23 mouse cellular contexts compared by ENCODE assay signal in genomic region chr1:176008411-176008810, GRCm38 (mm10). TPM values are rescaled to one million over a fixed set of nuclear protein-coding genes. Genes with fewer than 3 reads are reported as not detected.
A peak's percentile ranks its signal among the peaks of the same experiment; 100 is the strongest.
DNase-seq lines count a peak whose midpoint lies in the region; ATAC-seq and TF ChIP-seq lines count a peak whose summit lies in the region.
"Had no signal": no experiment of that assay in that cellular context is flagged by ENCODE, and none has a peak within 500 bp of the region (broad histone marks: within the 10 kb centered on the region; RNA-seq: fewer than 3 reads in every experiment).

No protein-coding gene starts in this region.

- 0 out of 2 replicates have a peak, but pooled peaks have one; percentile 14 for TF ChIP-seq CTCF in intestine, postnatal 0 days (IDR thresholded peaks at IDR 0.05; ENCODE audit: low read depth)
- peak in 1 of 2 experiments; percentile 25; a peak in 2 of 4 replicates for TF ChIP-seq CTCF in CH12.LX (conservative IDR thresholded peaks at IDR 0.05 in 1 of 2, IDR thresholded peaks at IDR 0.05 in 1 of 2; ENCODE audit: low read depth in 2 of 2, low read length in 2 of 2)
- TF ChIP-seq CTCF in stomach, postnatal 0 days (IDR thresholded peaks at IDR 0.05; ENCODE audit: low read depth) = peak; percentile 23; the same call in 1 of the 2 replicates

- no peaks in the 10 kb centered on the region for H3K36me3 ChIP-seq in intestine, postnatal 0 days (ENCODE audit: control insufficient read depth, insufficient read depth)
- H3K36me3 ChIP-seq in intestine, embryonic 16.5 days (ENCODE audit: control insufficient read depth, insufficient read depth, low read length) = no peaks in the 10 kb centered on the region
- H3K36me3 ChIP-seq in CH12.LX (replicated peaks in 1 of 2; ENCODE audit: control insufficient read depth in 1 of 2, insufficient read depth in 1 of 2, low read length in 1 of 2) = no peaks in the 10 kb centered on the region
- H3K36me3 ChIP-seq in stomach, postnatal 0 days (ENCODE audit: control insufficient read depth, insufficient read depth, low read length) = no peaks in the 10 kb centered on the region
- H3K36me3 ChIP-seq: heart, embryonic 13.5 days; liver, embryonic 13.5 days; midbrain, embryonic 13.5 days had no signal

- no peaks in the 10 kb centered on the region for H3K27me3 ChIP-seq in intestine, postnatal 0 days (replicated peaks; ENCODE audit: control insufficient read depth, insufficient read depth, low read length)
- H3K27me3 ChIP-seq in intestine, embryonic 16.5 days (replicated peaks; ENCODE audit: control insufficient read depth, insufficient read depth, low read length) = no peaks in the 10 kb centered on the region
- H3K27me3 ChIP-seq in CH12.LX (replicated peaks) = no peaks in the 10 kb centered on the region
- no peaks in the 10 kb centered on the region for H3K27me3 ChIP-seq in stomach, postnatal 0 days (ENCODE audit: control insufficient read depth, insufficient read depth, low read length)
- H3K27me3 ChIP-seq: forebrain, embryonic 13.5 days; heart, embryonic 13.5 days; liver, embryonic 13.5 days; megakaryocyte, embryonic 14.5 days; midbrain, embryonic 13.5 days had no signal

- H3K4me1 ChIP-seq in intestine, postnatal 0 days (replicated peaks; ENCODE audit: control insufficient read depth, insufficient read depth, low read length) = no peaks in the 10 kb centered on the region
- no peaks in the 10 kb centered on the region for H3K4me1 ChIP-seq in intestine, embryonic 16.5 days (ENCODE audit: control insufficient read depth, insufficient read depth, low read length)
- H3K4me1 ChIP-seq in CH12.LX (ENCODE audit: control insufficient read depth in 1 of 2, insufficient read depth in 2 of 2) = no peaks in the 10 kb centered on the region
- H3K4me1 ChIP-seq in stomach, postnatal 0 days (replicated peaks; ENCODE audit: control insufficient read depth, insufficient read depth) = no peaks in the 10 kb centered on the region
- H3K4me1 ChIP-seq: heart, embryonic 13.5 days; liver, embryonic 13.5 days; megakaryocyte, embryonic 14.5 days; midbrain, embryonic 13.5 days had no signal

- no peaks in the 10 kb centered on the region for H3K9me3 ChIP-seq in intestine, postnatal 0 days (ENCODE audit: control insufficient read depth)
- H3K9me3 ChIP-seq in intestine, embryonic 16.5 days (ENCODE audit: control insufficient read depth, low read length) = no peaks in the 10 kb centered on the region
- H3K9me3 ChIP-seq in CH12.LX (replicated peaks; ENCODE audit: low read length) = no peaks in the 10 kb centered on the region
- no peaks in the 10 kb centered on the region for H3K9me3 ChIP-seq in stomach, postnatal 0 days (ENCODE audit: control insufficient read depth, low read length)
- H3K9me3 ChIP-seq: forebrain, embryonic 13.5 days; heart, embryonic 13.5 days; liver, embryonic 13.5 days; megakaryocyte, embryonic 14.5 days; midbrain, embryonic 13.5 days had no signal

- in situ Hi-C loops in CH12.LX (cut with MboI; ENCODE audit: low pct_ligation_motif_present, low pct_unique_long_range_greater_than_20kb, low sequenced_read_pairs) = no loop called here

- WGBS in intestine, postnatal 0 days = 75% methylated on average over 2 of the region's 2 CpGs
- WGBS in intestine, embryonic 16.5 days = 82% methylated on average over 2 of the region's 2 CpGs
- 73% methylated on average over 2 of the region's 2 CpGs for WGBS in stomach, postnatal 0 days

- TF ChIP-seq POLR2A in CH12.LX (IDR thresholded peaks at IDR 0.05; ENCODE audit: low read depth, low read length) = no peak

- dilution Hi-C loops in CH12.LX (cut with MboI; ENCODE audit: extremely low pct_ligation_motif_present, extremely low pct_unique_long_range_greater_than_20kb, low sequenced_read_pairs) = no loop called here

- ATAC-seq in intestine, postnatal 0 days = no peak
- no peak for ATAC-seq in intestine, embryonic 16.5 days
- ATAC-seq in stomach, postnatal 0 days (ENCODE audit: low FRiP score, low TSS enrichment) = no peak
- ATAC-seq: forebrain, embryonic 13.5 days; lung, postnatal 0 days; midbrain, embryonic 13.5 days had no signal

- TF ChIP-seq EP300 in CH12.LX (IDR thresholded peaks at IDR 0.05; ENCODE audit: low read length) = no peak
- TF ChIP-seq EP300 in stomach, postnatal 0 days (optimal IDR thresholded peaks at IDR 0.05) = no peak

- no peaks in the 10 kb centered on the region for H3K79me2 ChIP-seq in CH12.LX (replicated peaks; ENCODE audit: control insufficient read depth, extremely low read depth, insufficient read depth, poor library complexity, severe bottlenecking)

- H3K4me3 ChIP-seq in intestine, postnatal 0 days (ENCODE audit: low read depth, low read length) = no peak overlapping the region
- H3K4me3 ChIP-seq in intestine, embryonic 16.5 days (ENCODE audit: low read length) = no peak overlapping the region
- no peak overlapping the region for H3K4me3 ChIP-seq in CH12.LX (replicated peaks in 1 of 3; ENCODE audit: low read depth in 2 of 3, low read length in 2 of 3, poor library complexity in 1 of 3)
- H3K4me3 ChIP-seq in stomach, postnatal 0 days (ENCODE audit: low read depth, low read length) = no peak overlapping the region
- H3K4me3 ChIP-seq: forebrain, embryonic 13.5 days; heart, embryonic 13.5 days; liver, embryonic 13.5 days; megakaryocyte, embryonic 14.5 days; midbrain, embryonic 13.5 days had no signal

- no peak; the same call in 1 of the 2 replicates for TF ChIP-seq RAD21 in CH12.LX (IDR thresholded peaks at IDR 0.05; ENCODE audit: low read depth, low read length)

- no peak overlapping the region for H3K9ac ChIP-seq in intestine, postnatal 0 days (ENCODE audit: low read depth, low read length)
- no peak overlapping the region for H3K9ac ChIP-seq in intestine, embryonic 16.5 days (ENCODE audit: low read depth, low read length)
- H3K9ac ChIP-seq in CH12.LX (ENCODE audit: insufficient read depth, low read depth) = no peak overlapping the region
- no peak overlapping the region for H3K9ac ChIP-seq in stomach, postnatal 0 days (ENCODE audit: low read length)
- H3K9ac ChIP-seq: forebrain, embryonic 13.5 days; heart, embryonic 13.5 days; hindbrain, embryonic 14.5 days; liver, embryonic 13.5 days; midbrain, embryonic 13.5 days had no signal

- H3K4me2 ChIP-seq in intestine, postnatal 0 days (replicated peaks; ENCODE audit: low read depth) = no peak overlapping the region
- no peak overlapping the region for H3K4me2 ChIP-seq in intestine, embryonic 16.5 days (ENCODE audit: low read depth, low read length)
- H3K4me2 ChIP-seq in CH12.LX (ENCODE audit: insufficient read depth, low read depth, poor library complexity, severe bottlenecking) = no peak overlapping the region
- no peak overlapping the region for H3K4me2 ChIP-seq in stomach, postnatal 0 days (replicated peaks; ENCODE audit: low read depth)
- H3K4me2 ChIP-seq: forebrain, embryonic 13.5 days; heart, embryonic 13.5 days; hindbrain, embryonic 14.5 days; liver, embryonic 13.5 days; midbrain, embryonic 13.5 days had no signal

- DNase-seq in CH12.LX (ENCODE audit: extremely low read depth) (no peak), ES-CJ7 (ENCODE audit: low read depth, low spot score) (peak; percentile 51)
- DNase-seq in stomach, postnatal 0 days (ENCODE audit: low spot score) = no peak
- DNase-seq in spleen, postnatal 4 days (ENCODE audit: low spot score in 2 of 2) = no peak
- DNase-seq: adrenal gland, postnatal 10 days; cerebellum, adult 8-10 months; gastrocnemius, postnatal 36 days; heart, adult 18-20 months; heart, postnatal 10 days; kidney, adult 2 months; kidney, postnatal 10 days; liver, embryonic 13.5 days; lung, adult 18-20 months; lung, postnatal 4 days had no signal

- H3K27ac ChIP-seq in intestine, postnatal 0 days (ENCODE audit: low read depth, low read length) = no peak overlapping the region
- no peak overlapping the region for H3K27ac ChIP-seq in intestine, embryonic 16.5 days (ENCODE audit: low read length)
- H3K27ac ChIP-seq in CH12.LX (ENCODE audit: insufficient read depth, low read depth) = no peak overlapping the region
- H3K27ac ChIP-seq in stomach, postnatal 0 days (replicated peaks) = no peak overlapping the region
- H3K27ac ChIP-seq: forebrain, embryonic 13.5 days; heart, embryonic 13.5 days; hindbrain, embryonic 14.5 days; liver, embryonic 13.5 days; midbrain, embryonic 13.5 days had no signal

TF ChIP-seq in CH12.LX, 34 proteins besides CTCF, POLR2A, EP300 and RAD21:
- TF ChIP-seq IRF4 (IDR thresholded peaks at IDR 0.05; ENCODE audit: low read depth, low read length) (no peak), SMC3 (IDR thresholded peaks at IDR 0.05; ENCODE audit: low read depth, low read length) (0 out of 2 replicates have a peak, but pooled peaks have one; percentile 6)

RNA-seq across cellular contexts. Expression of gene Rbm8a2, which starts 29.5 kb away (rescaled TPM):
- 0.29 and 0.34 TPM in 2 replicates for polyA plus RNA-seq in intestine, postnatal 0 days (2015; fragmentation: Nextera tagmentation; extraction: Ambion mirVana)
- polyA plus RNA-seq in intestine, embryonic 16.5 days (2015; fragmentation: Nextera tagmentation; extraction: Ambion mirVana) = 0.15 and 0.61 TPM in 2 replicates
- total RNA-seq in CH12.LX (2012; rRNA removed) (0.38 and 0.55 TPM in 2 replicates), CH12.LX (2014; rRNA removed) (2.5 and 3.2 TPM in 2 replicates)
- polyA plus RNA-seq in CH12.LX (2012; ENCODE audit: insufficient read length, low read depth) = 0.93 and 5.7 TPM in 2 replicates
- polyA plus RNA-seq in stomach, postnatal 0 days (2015; fragmentation: Nextera tagmentation; extraction: Ambion mirVana) = 0.46 and 0.51 TPM in 2 replicates
- total RNA-seq: adrenal gland, postnatal 10 days; gastrocnemius, postnatal 36 days; heart, adult 18-20 months; heart, postnatal 10 days; layer of hippocampus, postnatal 25 days had no signal
- polyA plus RNA-seq: kidney, adult 2 months had no signal
